Mouse (Mus musculus): ENCODE results near the gene Zpld1.

- TF ChIP-seq CTCF (IDR thresholded peaks at IDR 0.05), result no peak
- TF ChIP-seq EP300 (IDR thresholded peaks at IDR 0.05), result no peak
These were observed 32.5 kb downstream of the Zpld1 start for GRCm38 (mm10) chr16:55265281-55265680.

All from lung, postnatal 0 days (tissue).